Mouse (Mus musculus): Measurements from ENCODE around the gene Dctn1.

DNA sequence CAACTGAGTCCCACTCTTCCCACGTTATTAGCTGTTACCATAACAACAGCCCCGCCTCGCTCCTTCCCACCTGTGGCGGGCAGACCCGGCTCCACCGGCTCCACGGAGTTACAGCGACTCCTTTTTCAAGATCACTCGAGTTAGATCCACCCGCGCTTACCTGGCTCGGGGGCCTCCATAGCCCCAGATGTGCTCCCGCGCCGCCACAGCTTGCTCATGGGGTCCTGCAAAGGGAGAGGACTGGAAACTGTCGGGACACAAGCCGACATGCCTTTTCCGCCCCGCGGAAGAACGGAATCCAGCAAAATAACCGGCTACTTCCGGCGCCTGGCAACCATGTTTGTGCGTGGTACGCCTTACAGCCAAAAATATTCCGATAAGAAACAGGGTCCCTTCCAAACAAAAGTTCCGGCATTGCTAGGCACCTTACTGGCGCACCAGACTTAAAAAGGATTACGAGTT is 40.8 kb upstream of the Dctn1 start:
- TF ChIP-seq CTCF (IDR thresholded peaks at IDR 0.05) (no peak), POLR2A (IDR thresholded peaks at IDR 0.05; ENCODE audit: insufficient read depth, low read depth, low read length) (peak; percentile 77), EP300 (IDR thresholded peaks at IDR 0.05; ENCODE audit: insufficient read depth, low read depth, low read length) (0 out of 2 replicates have a peak, but pooled peaks have one; percentile 54)

Data from heart, adult 2 months (tissue).